Mouse (Mus musculus) hematopoietic multipotent progenitor cell, adult 10-12 weeks (in vitro differentiated cells): ENCODE measurements around the gene 4921524J17Rik. TPM values are rescaled to one million over a fixed set of nuclear protein-coding genes. Genes with fewer than 3 reads are reported as not detected.

ENCODE experiments used
- polyA plus RNA-seq: library from polyadenylated mRNA; stranded (reverse); fragments of >175 nt; gene quantifications from 2 replicates; pipeline ENCODE4 v1.2.3, GENCODE M21; 2012; ENCODE audit warnings: low replicate concordance

Gene 4921524J17Rik
- 24.9 and 30.1 TPM in 2 replicates for polyA plus RNA-seq

GRCm38 (mm10) chr8:85432168-85433016 is at the start of gene 4921524J17Rik:
Gene 4921524J17Rik (minus strand): TSS chr8:85432833.

GRCm38 (mm10) chr8:85386205-85386604 is 46.4 kb downstream of the 4921524J17Rik start, which contains the start of gene Mylk3:
Gene Mylk3 (minus strand): TSS chr8:85386345.

Other genes with a start within 250 kb of the 4921524J17Rik start
- gene Olfr371, start 206.8 kb downstream of the 4921524J17Rik start, polyA plus RNA-seq: not detected in 2 replicates
- gene Orc6, start 133.2 kb downstream of the 4921524J17Rik start, polyA plus RNA-seq: 0.11 and 5.3 TPM in 2 replicates
- gene Vps35, start 133.0 kb downstream of the 4921524J17Rik start, polyA plus RNA-seq: 1.5 and 4.9 TPM in 2 replicates
- 0.14 and 4.2 TPM in 2 replicates for gene Mylk3, start 46.5 kb downstream of the 4921524J17Rik start, polyA plus RNA-seq
- gene Gpt2, start 59.7 kb upstream of the 4921524J17Rik start, polyA plus RNA-seq: 0.66 and 3.1 TPM in 2 replicates
- gene Dnaja2, start 122.5 kb upstream of the 4921524J17Rik start, polyA plus RNA-seq: 44.7 and 70.0 TPM in 2 replicates